Mouse (Mus musculus) embryo, embryonic 10 days (tissue): ENCODE measurements around the gene Rrp1.
"Not testable (repeated sequence)": the region's sequence is repeated elsewhere in the genome, so short reads cannot be mapped to it uniquely, and the experiment has no call there.

ENCODE experiments used
- DNase-seq: peaks from one replicate; pipeline ENCODE4 v3.0.0-alpha.2; 2015; ENCODE audit warnings: low spot score

Gene Rrp1

DNA sequence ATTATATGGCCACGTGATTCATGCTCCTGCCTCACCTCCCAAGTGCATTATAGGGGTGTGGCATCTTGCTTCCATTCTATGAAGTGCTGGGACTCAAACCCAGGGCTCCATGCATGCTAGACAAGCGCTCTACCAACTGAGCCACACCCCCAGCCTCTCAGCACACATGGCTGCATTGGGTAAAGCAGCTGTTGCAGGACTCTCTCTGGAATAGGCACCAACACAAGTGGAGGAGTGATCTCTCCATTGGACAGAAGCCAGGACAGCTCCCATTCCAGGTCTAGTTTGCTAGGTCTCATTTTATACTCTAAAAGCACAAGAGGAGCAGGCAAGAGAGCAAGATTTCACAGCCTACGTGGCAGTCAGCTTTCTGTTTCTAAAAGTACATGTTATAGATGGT lies 29.3 kb downstream of the Rrp1 start:
- DNase-seq: no peak

DNA sequence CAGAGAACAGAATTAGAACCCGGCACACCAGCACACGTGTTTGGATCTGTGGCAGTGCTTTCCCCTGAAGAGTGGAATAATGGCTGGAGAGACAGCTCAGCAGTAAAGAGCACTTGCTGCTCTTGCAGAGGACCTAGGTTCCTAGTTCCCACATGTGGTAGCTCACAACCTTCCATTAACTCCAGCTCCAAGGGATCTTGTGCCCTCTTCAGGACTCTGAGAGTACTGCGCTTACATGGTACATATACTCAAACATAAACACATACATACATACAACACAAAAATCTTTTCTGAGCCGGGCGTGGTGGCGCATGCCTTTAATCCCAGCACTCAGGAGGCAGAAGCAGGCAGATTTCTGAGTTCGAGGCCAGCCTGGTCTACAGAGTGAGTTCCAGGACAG lies 34.3 kb downstream of the Rrp1 start:
- DNase-seq: no peak

DNA sequence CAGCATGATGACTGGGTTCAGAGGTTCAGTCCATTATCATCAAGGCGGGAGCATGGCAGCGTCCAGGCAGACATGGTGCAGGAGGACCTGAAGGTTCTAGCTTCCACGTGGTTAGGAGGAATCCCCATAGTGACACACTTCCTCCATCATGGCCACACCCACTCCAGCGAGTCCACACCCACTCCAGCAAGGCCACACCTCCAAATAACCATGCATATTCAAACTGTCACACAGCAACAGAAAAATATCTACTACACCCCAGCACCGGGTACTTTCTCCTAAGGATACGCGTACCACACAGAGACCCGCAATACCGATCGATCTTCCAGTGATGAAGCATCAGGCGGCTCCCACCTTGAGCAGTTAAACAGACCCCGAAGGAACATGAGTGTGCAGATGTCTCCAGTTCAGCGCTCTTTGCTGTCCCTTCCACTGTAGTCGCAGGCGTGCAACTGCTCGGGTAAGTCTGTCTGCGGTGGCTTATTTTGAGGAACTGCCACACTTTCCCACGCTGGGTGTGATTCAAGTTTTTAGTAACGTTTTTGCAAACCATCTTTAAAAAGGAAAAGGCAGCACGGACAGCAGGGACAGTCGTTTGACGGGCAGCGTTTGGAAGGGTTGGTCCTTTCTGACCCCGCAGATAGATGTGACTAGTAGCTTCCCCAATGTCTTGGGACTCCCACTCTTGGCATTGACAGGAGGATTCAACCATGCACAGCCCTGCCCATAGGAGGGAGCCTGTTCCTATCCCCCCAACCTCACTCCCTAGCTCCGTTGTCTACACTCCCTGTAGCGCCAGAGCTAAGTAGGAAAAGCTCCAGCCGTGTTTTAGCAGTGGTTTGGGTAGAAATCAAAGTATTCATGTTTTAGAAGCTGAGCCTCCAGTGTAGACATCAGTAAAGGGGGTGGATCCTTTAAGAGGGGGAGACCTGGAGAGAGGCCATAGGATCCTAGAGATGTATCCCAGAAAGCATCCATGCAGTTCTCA lies 39.9 kb downstream of the Rrp1 start:
- no peak for DNase-seq

DNA sequence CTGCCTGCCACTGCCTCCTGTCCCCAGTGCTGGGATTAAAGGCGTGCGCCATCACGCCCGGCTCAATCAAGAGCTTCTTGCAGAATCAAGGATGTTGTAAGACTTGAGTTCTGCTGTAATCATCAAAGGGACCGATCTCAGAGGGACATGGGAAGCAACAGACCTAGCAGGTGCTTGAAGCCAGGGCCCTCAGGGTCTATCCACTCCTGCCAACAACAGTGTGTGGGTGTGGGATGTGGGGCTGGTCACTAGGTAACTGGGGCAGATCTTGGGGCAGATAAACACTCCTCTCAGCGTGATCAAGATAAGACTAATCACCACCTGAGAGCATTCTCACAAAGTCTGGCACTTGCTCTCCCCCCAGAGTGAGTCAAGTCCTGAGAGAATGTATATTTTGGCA lies 41.1 kb downstream of the Rrp1 start:
- no peak for DNase-seq

DNA sequence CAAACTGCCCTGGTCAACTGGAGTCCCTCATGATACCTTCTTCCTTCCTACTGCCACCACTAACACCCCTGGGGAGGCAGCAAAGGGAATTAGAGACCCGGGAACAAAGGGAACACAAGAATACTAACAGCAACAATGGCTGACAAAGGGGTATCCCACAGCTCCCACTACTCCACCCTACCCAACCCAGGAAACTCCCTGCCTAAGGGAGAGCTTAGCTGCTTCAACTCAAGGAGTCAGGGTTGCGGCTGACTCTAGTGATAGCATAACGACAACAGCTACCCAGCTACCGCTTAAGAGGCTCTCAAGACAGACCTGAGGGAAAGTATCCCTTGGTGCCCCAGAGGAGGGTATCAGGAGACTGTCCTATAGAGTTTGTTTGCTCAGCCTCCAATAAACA lies 45.3 kb downstream of the Rrp1 start:
- DNase-seq: no peak

DNA sequence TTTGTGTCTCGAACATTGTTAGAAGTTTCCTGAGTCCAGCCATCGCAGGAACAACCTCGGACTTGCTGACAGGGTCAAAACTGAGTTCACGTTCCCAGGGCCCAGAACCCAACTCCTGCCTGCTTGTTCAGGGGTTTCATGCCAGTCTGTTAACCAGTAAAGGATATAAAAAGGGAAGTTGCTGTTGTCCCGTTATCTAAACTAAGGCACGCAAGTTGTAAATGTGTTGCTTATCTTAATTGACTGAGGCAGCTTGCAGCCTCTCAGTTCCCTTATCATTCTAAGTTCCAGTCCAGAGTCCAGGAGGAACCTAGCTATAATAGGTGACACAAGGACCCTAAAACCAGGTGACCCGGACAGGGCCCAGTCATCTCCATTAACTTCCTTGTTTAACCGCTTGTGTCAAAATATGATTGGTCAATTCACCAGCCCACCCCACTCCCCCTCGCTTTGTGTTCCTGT lies 46.0 kb downstream of the Rrp1 start:
- no peak for DNase-seq

DNA sequence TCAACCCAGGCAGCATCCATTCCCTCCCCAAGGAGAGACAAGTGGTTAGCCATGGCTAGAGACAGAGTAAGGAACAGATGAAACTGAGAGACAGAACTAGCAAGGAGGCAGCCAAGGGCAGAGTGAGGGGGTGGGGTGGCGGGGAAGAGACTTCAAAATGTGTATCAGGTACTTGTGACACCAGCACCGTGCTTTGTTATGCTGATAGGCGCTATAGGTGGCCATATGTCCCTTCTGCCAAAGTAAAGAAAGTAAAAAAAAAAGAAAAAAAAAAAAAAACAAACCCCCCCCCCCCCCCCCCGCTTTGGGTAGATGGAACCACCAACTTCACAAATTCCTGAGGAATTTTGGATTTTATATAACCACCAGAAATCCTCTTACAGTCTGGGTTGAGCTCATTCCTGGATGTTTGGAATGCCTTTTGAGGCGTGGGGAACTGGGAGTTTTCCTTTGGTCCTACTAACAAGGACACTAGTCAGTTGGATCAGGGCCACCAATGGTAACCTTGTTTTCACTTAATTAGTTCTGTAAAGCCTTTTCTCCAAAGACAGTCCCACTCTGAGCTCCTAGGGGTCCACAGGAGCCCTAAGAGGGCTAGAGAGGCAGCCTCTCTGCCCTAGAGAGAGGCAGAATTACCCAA lies 46.5 kb downstream of the Rrp1 start:
- no peak for DNase-seq

DNA sequence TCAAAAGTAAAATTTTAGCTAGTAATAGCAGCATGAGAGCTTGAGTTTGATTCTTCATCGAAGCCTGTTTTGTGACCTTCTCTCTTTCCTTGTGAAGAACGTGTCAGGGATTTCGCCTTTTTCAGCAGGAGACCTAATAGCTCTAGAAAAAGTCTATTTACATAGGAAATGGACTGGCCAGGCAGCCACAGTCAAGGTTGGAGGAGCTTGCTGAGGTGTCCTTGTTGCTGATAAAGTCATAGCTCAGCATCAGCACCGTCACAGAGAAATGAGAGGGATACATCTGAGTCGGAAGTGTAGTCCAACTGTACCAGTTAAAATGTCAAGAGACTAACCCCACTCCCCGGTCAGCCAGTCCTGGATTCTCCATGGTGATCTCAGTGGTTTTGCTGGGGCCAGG lies 47.3 kb downstream of the Rrp1 start:
- DNase-seq: no peak

DNA sequence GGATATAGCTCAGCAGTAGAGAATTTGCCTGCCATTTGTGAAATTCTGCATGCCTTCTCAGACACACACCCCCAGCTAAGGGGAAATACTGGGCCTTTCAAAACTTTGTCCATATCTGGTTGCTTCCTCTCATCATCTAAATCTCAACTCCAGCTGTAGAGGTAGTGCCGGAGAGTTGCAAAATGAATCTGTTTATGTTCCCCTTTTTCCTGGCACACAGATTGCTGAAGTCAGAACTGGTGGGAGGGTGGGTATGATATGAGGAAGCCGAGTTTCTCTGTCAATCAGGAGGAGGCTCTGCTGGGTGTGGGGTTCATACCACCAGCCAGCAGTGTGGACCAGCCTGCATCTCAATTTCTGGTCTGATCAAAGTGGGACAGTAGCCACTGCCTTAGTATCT lies 48.7 kb downstream of the Rrp1 start:
- DNase-seq: no peak

DNA sequence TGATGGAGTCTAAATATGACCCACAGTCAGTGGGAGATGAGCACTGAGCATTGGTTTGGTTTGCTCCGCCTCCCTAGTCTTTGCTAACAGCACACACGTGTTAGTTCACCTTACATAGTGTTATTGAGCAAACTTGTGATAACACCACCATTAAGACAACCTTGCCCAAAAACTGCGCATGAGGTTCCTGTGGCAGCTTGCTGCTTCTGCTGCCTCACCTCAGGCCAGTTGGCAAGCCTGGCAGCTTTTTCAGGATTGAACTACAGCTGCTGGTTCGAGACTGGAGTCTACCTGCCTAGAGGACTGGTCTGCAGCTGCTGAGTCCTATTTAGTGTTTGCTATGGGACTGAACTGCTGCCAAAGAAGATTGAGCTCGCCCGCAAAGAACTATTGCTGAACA lies 49.5 kb downstream of the Rrp1 start:
- no peak for DNase-seq

DNA sequence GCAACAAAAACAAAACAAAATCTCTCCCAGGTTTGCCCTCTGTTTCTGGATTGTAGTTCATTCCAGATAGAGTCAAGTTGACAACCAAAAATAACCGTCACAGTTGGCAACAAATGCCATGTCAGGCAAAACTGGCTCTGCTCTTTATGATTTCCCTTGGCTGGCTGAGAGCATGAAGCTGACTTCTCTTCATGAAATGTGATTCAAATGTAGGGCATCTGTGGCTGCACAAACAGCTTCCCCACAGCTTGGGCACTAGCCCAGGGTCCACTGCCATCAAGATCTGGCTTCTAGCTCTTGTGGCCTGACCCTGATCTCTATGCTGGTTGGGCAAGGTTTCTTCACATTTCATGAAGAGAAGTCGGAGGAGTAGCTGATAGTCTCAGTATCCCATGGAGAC lies 50.9 kb downstream of the Rrp1 start:
- DNase-seq: no peak

DNA sequence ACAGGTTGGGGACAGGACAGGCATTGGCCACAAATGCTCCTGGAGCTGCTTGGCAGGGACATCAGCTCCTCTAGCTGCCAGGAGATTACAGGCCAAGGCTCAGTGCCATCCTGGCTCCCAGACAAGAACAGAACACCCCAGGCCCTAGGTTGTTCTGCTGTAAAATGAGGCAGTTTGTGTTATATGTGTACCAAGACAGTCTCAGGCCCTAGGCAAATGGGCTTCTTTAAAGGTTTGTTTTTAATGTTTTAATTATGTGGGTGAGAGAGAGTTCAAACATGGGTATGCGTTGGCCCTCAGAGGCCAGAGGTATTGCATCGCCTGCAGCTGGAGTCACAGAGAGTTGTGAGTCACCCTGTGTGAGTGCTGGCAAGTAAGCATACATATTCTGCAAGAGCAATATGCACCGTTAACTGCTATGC lies 52.5 kb downstream of the Rrp1 start:
- no peak for DNase-seq

DNA sequence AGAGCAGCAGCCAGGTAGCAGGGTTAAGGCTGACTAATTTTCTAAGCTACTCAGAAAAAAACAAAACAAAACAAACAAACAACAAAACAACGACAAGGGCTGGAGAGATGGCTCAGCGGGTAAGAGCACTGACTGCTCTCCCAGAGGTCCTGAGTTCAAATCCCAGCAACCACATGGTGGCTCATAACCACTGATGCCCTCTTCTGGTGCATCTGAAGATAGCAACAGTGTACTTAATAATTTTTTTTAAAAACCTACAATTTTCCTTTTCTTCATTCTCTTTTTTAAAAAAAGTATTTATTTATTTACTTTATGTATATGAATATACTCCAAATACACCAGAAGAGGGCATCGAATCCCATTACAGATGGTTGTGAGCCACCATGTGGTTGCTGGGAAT lies 53.8 kb downstream of the Rrp1 start:
- DNase-seq: not testable (repeated sequence)

DNA sequence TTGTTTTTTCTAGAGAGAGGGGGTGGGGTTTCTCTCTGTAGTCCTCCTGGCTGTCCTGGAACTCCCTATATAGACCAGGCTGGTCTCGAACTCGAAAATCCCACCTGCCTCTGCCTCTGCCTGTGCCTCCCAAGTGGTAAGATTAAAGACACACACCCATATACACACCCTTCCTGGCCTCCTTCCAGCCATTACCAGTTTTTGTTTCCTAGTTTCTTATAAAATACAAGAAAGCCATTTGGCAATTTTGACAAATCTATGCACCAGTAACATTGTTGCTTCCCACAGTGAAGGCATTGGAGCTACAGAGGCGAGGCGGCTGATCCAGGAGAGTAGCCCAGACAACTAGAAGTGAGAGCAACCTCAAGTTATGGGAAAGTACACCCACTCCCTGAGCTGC lies 54.6 kb downstream of the Rrp1 start:
- no peak for DNase-seq

DNA sequence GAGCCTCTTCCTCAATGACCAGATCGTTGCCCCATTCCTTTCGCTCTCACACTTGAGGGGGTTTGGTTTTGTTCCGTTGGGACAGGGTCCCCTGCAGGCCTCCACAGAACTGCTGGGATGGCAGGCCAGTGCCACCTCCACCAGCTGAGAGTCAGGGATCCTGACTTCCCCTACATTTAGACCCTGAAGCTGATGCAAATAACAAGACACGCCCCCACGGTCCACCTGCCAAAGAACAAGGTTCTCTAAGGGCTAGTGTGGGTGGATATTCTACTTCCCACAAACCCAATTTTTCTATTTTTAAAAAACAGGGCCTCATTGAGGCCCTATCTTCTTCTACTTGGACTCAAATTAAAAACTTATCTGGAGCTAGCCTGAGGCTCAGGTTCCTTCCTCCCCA lies 55.1 kb downstream of the Rrp1 start:
- no peak for DNase-seq

DNA sequence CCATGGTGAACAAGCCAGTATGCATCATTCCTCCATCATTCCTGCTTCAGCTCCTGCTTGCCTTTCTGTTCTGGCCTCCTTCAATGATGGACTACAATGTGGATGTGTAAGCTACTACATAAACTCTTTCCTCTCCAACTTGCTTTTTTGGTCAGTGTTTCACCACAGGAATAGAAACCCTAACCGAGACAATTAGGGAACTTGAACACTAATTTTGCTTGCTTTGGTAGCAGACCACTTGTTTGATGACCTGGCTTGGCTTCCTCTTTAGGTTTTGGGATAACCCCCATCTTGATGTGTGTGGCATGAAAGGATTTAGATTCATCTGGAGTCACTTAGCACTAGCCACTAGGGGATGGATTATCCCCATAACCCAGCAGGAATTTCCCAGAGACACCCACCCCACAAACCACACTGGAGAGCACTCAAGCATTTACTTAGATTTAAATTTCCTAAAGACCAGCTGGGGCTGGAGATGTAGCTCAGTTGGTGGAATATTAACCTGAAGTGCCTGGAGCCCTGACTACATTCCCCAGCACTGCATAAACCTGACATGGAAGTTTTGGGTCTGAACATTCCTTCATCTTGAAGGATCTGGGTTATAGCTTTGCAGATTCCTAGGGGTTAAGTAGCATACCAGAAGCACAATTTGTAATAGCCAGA lies 56.8 kb downstream of the Rrp1 start:
- DNase-seq: no peak

DNA sequence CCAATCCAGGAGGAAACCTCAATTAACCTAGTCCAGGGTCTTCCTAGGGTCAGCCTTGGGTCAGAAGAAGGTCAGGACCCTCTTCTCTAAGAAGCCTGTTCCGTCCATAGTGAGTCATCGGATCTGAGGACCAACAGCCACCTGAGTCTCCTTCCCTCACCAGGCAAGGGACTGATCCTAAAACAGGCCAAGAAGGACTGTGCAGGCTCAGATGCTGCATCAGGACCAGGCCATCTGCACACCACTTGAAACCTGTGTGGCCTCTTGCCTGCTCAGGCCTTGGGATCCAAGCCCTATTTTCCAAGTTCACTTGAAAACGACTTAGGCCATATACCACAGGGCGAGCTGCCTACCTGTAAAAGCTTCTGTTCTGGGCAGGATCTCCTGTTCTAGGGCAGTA lies 59.6 kb downstream of the Rrp1 start:
- DNase-seq: peak; percentile 24

DNA sequence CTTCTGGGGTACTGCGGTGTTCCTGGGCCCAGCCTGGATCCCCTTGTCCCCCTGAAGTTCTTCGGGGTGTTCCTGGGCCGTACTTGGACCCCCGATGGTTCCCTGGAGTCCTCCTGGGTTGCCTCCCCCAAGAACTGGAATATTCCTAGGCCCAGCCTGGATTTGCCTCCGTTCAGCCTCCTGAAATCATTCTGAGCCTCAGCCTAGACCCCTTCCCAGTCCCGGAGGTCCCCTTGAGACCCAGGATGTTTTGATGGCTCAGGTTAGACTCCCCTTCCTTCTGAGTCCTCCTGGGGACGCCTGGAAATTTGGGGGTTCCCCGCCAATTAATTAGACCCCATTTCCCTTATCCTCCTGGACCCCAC lies 60.2 kb downstream of the Rrp1 start:
- DNase-seq: no peak

DNA sequence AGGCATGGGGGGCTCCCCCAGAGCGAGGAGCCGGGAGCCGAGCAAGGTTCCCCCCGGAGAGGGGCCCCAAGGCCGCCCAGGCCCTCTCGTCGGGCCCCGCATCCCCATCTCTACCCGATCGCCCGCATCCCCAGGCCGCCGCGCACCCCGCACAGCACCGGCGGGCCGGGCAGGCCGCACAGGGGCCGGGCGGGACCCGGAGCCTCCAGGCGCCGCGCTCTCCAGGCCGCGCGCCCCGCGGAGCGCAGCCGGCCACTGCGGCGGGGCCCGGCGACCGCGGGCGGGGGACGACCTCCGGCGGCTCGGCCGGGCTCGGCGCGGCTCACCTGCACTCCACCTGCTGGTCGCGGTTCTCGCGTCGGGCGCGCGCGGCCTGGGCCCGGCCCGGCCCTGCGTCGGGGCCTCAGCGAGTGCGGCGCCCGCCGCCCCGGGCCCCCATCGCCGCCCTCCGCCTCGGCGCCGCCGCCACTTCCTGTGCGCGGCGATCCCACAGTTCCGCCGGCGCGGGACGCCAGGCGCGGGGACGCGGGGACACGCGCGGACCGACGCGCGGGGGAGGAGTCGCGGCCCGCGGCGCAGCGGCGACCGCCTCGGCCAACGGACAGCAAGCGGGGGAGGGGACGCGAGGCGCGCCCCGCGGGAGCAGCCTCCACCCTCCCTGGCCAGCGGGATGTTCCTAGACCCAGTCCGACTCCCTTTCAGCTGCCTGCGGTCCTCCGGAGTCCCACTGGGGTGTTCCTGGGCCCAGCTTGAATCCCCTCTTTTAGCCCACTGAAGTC lies 60.8 kb downstream of the Rrp1 start, which contains the start of gene Agpat3:
TSS of gene Agpat3 (minus strand) at position 603 of the 779 bp plus-strand sequence.
- peak; percentile 59 for DNase-seq

DNA sequence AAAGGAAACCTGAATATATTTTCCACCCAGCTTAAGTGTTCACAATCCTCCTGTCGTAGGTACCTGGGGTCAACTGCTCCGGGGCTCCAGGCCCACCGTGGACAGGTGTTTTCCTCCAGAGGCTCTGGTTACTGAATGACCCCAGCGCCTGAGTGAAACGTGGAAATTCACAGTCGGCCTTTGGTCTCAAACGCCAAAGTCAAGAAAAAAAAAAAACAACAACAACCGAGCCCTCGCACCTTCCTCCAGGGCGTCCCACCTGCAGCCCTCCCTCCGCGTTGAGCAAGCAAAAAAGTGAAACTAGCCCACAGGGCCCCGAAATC lies 61.3 kb downstream of the Rrp1 start:
- DNase-seq: no peak

DNA sequence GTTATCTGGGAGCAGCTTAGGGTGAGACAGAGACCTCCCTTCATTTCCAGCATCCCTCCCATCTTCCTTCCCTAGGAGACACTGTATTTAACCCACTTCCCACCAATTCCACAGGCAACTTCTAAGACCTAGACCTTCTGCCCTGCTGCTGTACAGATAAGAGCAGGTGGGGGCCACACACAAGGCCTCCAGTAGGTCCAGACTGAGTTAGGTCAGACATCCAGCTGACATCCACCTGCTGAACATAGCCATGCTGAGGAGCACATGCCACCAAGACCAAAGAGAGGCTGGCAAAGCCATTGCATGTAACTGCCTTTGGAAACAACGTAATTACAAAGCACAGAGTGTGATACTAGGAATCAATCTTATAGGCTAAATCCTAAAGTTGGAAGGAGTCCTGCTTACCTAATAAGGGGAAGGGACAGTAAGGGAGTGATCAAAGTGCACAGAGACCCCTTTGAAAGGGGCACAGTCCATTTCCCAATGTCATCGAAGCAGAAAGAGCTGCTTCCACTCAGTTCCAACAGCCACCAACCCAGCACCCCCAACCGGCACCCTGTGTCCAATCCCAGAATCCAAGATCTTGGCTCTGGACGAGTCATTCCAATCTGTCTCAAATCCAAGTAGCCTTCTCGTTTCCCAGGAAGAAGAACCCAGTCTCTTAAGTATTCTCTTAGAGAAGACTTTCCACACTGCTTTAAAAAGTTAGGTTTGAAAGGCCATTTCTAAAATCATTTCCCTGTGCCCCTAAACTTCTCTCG lies 61.9 kb downstream of the Rrp1 start:
- DNase-seq: no peak
